Mouse (Mus musculus) MEL (cell line): ENCODE results near the gene Cbx5. TPM values are rescaled to one million over a fixed set of nuclear protein-coding genes. Genes with fewer than 3 reads are reported as not detected.

Experiments used
- DNase-seq: peaks from one replicate; pipeline ENCODE4 v3.0.0; 2011; ENCODE audit warnings: low read depth, low spot score
- H3K27ac ChIP-seq: 2 replicates; pipeline ENCODE4 v1.5.1; 2012; ENCODE audit warnings: low read depth, mild to moderate bottlenecking, control low read depth, low read length, moderate library complexity; ENCODE audit not compliant: control insufficient read depth
- H3K27me3 ChIP-seq, 2 experiments: fragments of 150-350 bp in 1 of 2; sonication (generic) in 1 of 2; 2 replicates each; pipeline ENCODE4 v1.6.1; 2012; ENCODE audit warnings: low read length in 2 of 2, mild to moderate bottlenecking in 2 of 2, improper control_type of control experiment in 1 of 2, moderate library complexity in 1 of 2; ENCODE audit not compliant: insufficient read depth in 2 of 2, control insufficient read depth in 1 of 2
- H3K36me3 ChIP-seq, 2 experiments: 2 replicates each; pipeline ENCODE4 v1.6.1; 2012 to 2014; ENCODE audit warnings: low read length in 2 of 2, improper control_type of control experiment in 1 of 2, inconsistent platforms in 1 of 2, mild to moderate bottlenecking in 1 of 2; ENCODE audit not compliant: insufficient read depth in 2 of 2, control insufficient read depth in 1 of 2
- H3K4me1 ChIP-seq, 2 experiments: fragments of 150-350 bp in 1 of 2; sonication (generic) in 1 of 2; 2 replicates each; pipeline ENCODE4 v1.6.1; 2012; ENCODE audit warnings: low read length in 2 of 2, improper control_type of control experiment in 1 of 2, mild to moderate bottlenecking in 1 of 2; ENCODE audit not compliant: insufficient read depth in 2 of 2, control insufficient read depth in 1 of 2
- H3K4me3 ChIP-seq, 2 experiments: fragments of 150-350 bp in 1 of 2; sonication (generic) in 1 of 2; 2 replicates each; pipeline ENCODE4 v1.5.1; 2012; ENCODE audit warnings: low read depth in 2 of 2, low read length in 2 of 2, mild to moderate bottlenecking in 2 of 2, moderate library complexity in 2 of 2, control low read depth in 1 of 2, improper control_type of control experiment in 1 of 2; ENCODE audit not compliant: control insufficient read depth in 1 of 2, insufficient read depth in 1 of 2
- H3K79me2 ChIP-seq: 2 replicates; pipeline ENCODE4 v1.6.1; 2012; ENCODE audit warnings: mild to moderate bottlenecking, low read length, moderate library complexity; ENCODE audit not compliant: control insufficient read depth, poor library complexity, insufficient read depth
- H3K9ac ChIP-seq: 2 replicates; pipeline ENCODE4 v1.6.1; 2012; ENCODE audit warnings: low read depth, mild to moderate bottlenecking, control low read depth, low read length, moderate library complexity; ENCODE audit not compliant: control insufficient read depth, poor library complexity, severe bottlenecking
- H3K9me3 ChIP-seq: fragments of 150-350 bp; sonication (generic); replicated peaks from 2 replicates; pipeline ENCODE4 v1.6.1; 2012; ENCODE audit warnings: mild to moderate bottlenecking, low read length, improper control_type of control experiment, moderate library complexity; ENCODE audit not compliant: insufficient read depth
- EP300 ChIP-seq, 2 experiments: IDR thresholded peaks; 2 replicates each; pipeline ENCODE4 v1.6.1; 2011; ENCODE audit warnings: improper control_type of control experiment in 2 of 2, low read length in 2 of 2, low read depth in 1 of 2, mild to moderate bottlenecking in 1 of 2
- ETS1 ChIP-seq: IDR thresholded peaks from 2 replicates; pipeline ENCODE4 v1.6.1; 2012; ENCODE audit warnings: low read depth, mild to moderate bottlenecking, inconsistent platforms, low read length, improper control_type of control experiment, moderate library complexity
- GABPA ChIP-seq: IDR thresholded peaks from 2 replicates; pipeline ENCODE4 v1.6.1; 2012; ENCODE audit warnings: low read depth, mild to moderate bottlenecking, inconsistent platforms, low read length, improper control_type of control experiment, moderate library complexity
- GATA1 ChIP-seq: IDR thresholded peaks from 2 replicates; pipeline ENCODE4 v1.6.1; 2011; ENCODE audit warnings: low read depth, low read length, improper control_type of control experiment
- MAX ChIP-seq: IDR thresholded peaks from 2 replicates; pipeline ENCODE4 v1.6.1; 2011; ENCODE audit warnings: low read length, improper control_type of control experiment
- MAZ ChIP-seq: IDR thresholded peaks from 2 replicates; pipeline ENCODE4 v1.6.1; 2012; ENCODE audit warnings: low read depth, mild to moderate bottlenecking, inconsistent platforms, low read length, improper control_type of control experiment
- MYB ChIP-seq: IDR thresholded peaks from 2 replicates; pipeline ENCODE4 v1.6.1; 2011; ENCODE audit warnings: mild to moderate bottlenecking, low read depth, low read length, improper control_type of control experiment
- NELFE ChIP-seq: IDR thresholded peaks from 2 replicates; pipeline ENCODE4 v1.6.1; 2011; ENCODE audit warnings: low read depth, low read length, improper control_type of control experiment
- POLR2A ChIP-seq, 2 experiments: IDR thresholded peaks; 2 replicates each; pipeline ENCODE4 v1.6.1; 2011 to 2012; ENCODE audit warnings: low read length in 2 of 2, mild to moderate bottlenecking in 2 of 2, control low read depth in 1 of 2, improper control_type of control experiment in 1 of 2, low read depth in 1 of 2, moderate library complexity in 1 of 2; ENCODE audit not compliant: control insufficient read depth in 1 of 2, insufficient read depth in 1 of 2, poor library complexity in 1 of 2
- POLR2AphosphoS2 ChIP-seq: IDR thresholded peaks from 2 replicates; pipeline ENCODE4 v1.6.1; 2011; ENCODE audit warnings: low read length, improper control_type of control experiment
- POLR2AphosphoS5 ChIP-seq: IDR thresholded peaks from 2 replicates; pipeline ENCODE4 v1.6.1; 2012; ENCODE audit warnings: low read depth, borderline replicate concordance, mild to moderate bottlenecking, inconsistent platforms, low read length, moderate library complexity, mixed read lengths
- RAD21 ChIP-seq: IDR thresholded peaks from 2 replicates; pipeline ENCODE4 v1.6.1; 2011; ENCODE audit warnings: mild to moderate bottlenecking, low read depth, low read length, improper control_type of control experiment
- SIN3A ChIP-seq: IDR thresholded peaks from 2 replicates; pipeline ENCODE4 v1.6.1; 2012; ENCODE audit warnings: low read length, improper control_type of control experiment, inconsistent platforms
- SMC3 ChIP-seq: IDR thresholded peaks from 2 replicates; pipeline ENCODE4 v1.6.1; 2011; ENCODE audit warnings: low read depth, low read length, improper control_type of control experiment
- TBP ChIP-seq: IDR thresholded peaks from 2 replicates; pipeline ENCODE4 v1.8.0; 2011; ENCODE audit warnings: low read depth, low read length, improper control_type of control experiment
- TCF12 ChIP-seq: IDR thresholded peaks from 2 replicates; pipeline ENCODE4 v1.6.1; 2014; ENCODE audit warnings: low read depth, mild to moderate bottlenecking, inconsistent platforms, low read length, improper control_type of control experiment, moderate library complexity
- USF1 ChIP-seq: IDR thresholded peaks from 2 replicates; pipeline ENCODE4 v1.6.1; 2014; ENCODE audit warnings: low read depth, mild to moderate bottlenecking, inconsistent platforms, low read length, improper control_type of control experiment, moderate library complexity
- USF2 ChIP-seq, 2 experiments: IDR thresholded peaks; 2 replicates each; pipeline ENCODE4 v1.6.1; 2011 to 2012; ENCODE audit warnings: improper control_type of control experiment in 2 of 2, low read length in 2 of 2, borderline replicate concordance in 1 of 2, inconsistent platforms in 1 of 2, low read depth in 1 of 2, mild to moderate bottlenecking in 1 of 2; ENCODE audit not compliant: insufficient read depth in 1 of 2
- ZMIZ1 ChIP-seq: IDR thresholded peaks from 2 replicates; pipeline ENCODE4 v1.6.1; 2012; ENCODE audit warnings: low read depth, mild to moderate bottlenecking, inconsistent platforms, low read length, improper control_type of control experiment, moderate library complexity
- ZNF384 ChIP-seq: IDR thresholded peaks from 2 replicates; pipeline ENCODE4 v1.6.1; 2012; ENCODE audit warnings: low read depth, mild to moderate bottlenecking, inconsistent platforms, low read length, improper control_type of control experiment
- polyA plus RNA-seq, 2 experiments: library from polyadenylated mRNA; stranded (reverse) in 1 of 2; unstranded in 1 of 2; fragments of >175 nt in 1 of 2; fragments of >200 nt in 1 of 2; gene quantifications; 2 replicates each; pipeline versions ENCODE4 v1.2.1 to v1.2.4; 2012; ENCODE audit warnings: low replicate concordance in 2 of 2, low read depth in 1 of 2; ENCODE audit not compliant: insufficient read length in 2 of 2, insufficient read depth in 1 of 2, missing spikeins in 1 of 2
- total RNA-seq: library from RNA; depleted of rRNA; stranded (reverse); fragments of 300-350 nt; gene quantifications from 2 replicates; pipeline ENCODE4 v1.2.3, GENCODE M21; 2012

Cbx5 gene
- total and polyA plus RNA-seq, 3 experiments: 39.8 to 67.1 (median 42.4) TPM

DNA sequence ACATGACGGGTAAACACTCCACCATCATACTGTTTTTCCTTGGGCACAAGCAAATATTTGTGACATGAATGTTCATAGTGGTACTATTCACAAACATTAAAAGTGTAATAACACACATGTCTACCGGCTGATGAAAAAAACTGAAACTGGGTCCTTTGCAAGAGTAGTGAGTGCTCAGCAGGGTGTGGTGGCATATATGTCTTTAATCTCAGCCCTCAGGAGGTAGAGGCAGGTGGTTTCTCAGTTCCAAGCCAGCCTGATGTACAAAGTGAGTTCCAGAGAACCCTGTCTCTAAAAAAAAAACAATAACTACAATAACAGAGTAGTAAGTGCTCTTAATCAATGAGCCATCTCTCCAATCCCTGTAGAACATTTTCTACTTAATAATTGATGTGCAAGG lies 25.2 kb upstream of the Cbx5 start:
- TF ChIP-seq MAX: no peak
- no peak overlapping the region for H3K9ac ChIP-seq
- no peaks in the 10 kb centered on the region for H3K27me3 ChIP-seq
- no peak overlapping the region for H3K4me3 ChIP-seq
- DNase-seq: no peak
- no peak overlapping the region; the same call in 1 of the 2 replicates for H3K27ac ChIP-seq
- no peaks in the 10 kb centered on the region for H3K79me2 ChIP-seq
- peaks cover 7 to 20% of the 10 kb centered on the region in 2 experiments for H3K4me1 ChIP-seq
- H3K36me3 ChIP-seq: peaks cover 0 to 13% of the 10 kb centered on the region in 2 experiments; a peak in 2 of 4 replicates
- no peaks in the 10 kb centered on the region for H3K9me3 ChIP-seq

DNA sequence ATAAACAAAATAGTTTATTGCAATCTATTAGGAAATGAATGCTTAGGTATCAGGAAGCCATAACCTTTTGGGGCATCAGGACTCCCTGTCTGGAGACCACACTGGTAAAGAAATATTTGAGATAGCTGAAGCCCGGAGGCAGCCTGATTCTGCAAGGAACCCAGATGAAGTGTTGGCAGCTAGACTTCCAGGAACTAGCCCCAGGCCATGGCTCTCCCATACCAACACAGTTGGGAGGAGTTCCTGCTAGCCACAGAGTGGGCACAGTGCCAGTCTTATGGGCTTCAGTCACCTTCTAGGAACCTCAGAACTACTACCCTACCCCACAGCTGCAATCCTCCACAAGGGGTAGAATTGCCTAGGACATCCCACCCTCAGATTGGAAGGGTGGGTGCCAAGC lies 20.4 kb upstream of the Cbx5 start:
- Histone ChIP-seq H3K4me3 (peak overlapping the region in 1 of 2 experiments; percentile 38; a peak in 2 of 4 replicates), H3K27ac (peak overlapping the region; percentile 94), H3K27me3 (no peaks in the 10 kb centered on the region), H3K9ac (peak overlapping the region; percentile 56), H3K79me2 (peaks cover 13% of the 10 kb centered on the region), H3K4me1 (peaks cover 9 to 16% of the 10 kb centered on the region in 2 experiments), H3K9me3 (no peaks in the 10 kb centered on the region), H3K36me3 (peaks cover 0 to 28% of the 10 kb centered on the region in 2 experiments; a peak in 2 of 4 replicates)
- DNase-seq: peak; percentile 83
- no peak for TF ChIP-seq MYB
- TF ChIP-seq MAZ: peak; percentile 51; the same call in 1 of the 2 replicates
- 0 out of 2 replicates have a peak, but pooled peaks have one; percentile 38 for TF ChIP-seq ZMIZ1
- TF ChIP-seq ZNF384: no peak
- TF ChIP-seq ETS1: peak; percentile 56
- no peak for TF ChIP-seq GATA1
- TF ChIP-seq GABPA: no peak
- TF ChIP-seq TBP: peak; percentile 54; the same call in 1 of the 2 replicates
- peak in 1 of 2 experiments; percentile 60; a peak in 2 of 4 replicates for TF ChIP-seq POLR2A (IDR thresholded peaks at IDR 0.05; ENCODE audit: control insufficient read depth in 1 of 2, insufficient read depth in 1 of 2, low read depth in 1 of 2, low read length in 2 of 2, poor library complexity in 1 of 2)
- TF ChIP-seq EP300 (IDR thresholded peaks at IDR 0.05; ENCODE audit: low read depth in 1 of 2, low read length in 2 of 2): peak in 1 of 2 experiments; percentile 51; a peak in 1 of 4 replicates
- TF ChIP-seq POLR2AphosphoS5: no peak
- TF ChIP-seq TCF12: peak; percentile 20; the same call in 1 of the 2 replicates
- 0 out of 2 replicates have a peak, but pooled peaks have one; percentile 16 for TF ChIP-seq SIN3A
- no peak for TF ChIP-seq SMC3

DNA sequence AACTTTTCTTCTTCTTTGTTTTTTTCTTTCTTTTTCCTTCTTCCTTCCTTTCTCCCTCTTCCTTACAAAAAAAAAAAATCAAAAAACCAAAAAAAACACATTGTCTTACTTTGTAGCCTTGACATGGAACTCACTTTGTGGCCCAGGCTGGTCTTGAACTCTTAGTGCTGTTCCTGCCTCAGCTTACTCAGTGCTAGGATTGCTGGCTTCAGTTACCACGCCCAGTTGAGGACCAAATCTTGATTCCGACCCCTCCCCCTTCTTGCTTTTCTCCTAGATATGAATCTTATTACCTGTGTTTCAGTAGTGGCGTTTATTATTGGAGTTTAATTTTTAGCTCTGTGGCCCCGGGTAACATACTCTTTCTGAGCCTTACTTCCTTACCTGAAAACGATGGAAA lies 19.5 kb upstream of the Cbx5 start:
- peak overlapping the region; percentile 95 for H3K27ac ChIP-seq

More for the DNA sequence above, 19.5 kb upstream of the Cbx5 start:
- Histone ChIP-seq H3K4me3 (peak overlapping the region in 1 of 2 experiments; percentile 20; a peak in 2 of 4 replicates), H3K79me2 (peaks cover 21% of the 10 kb centered on the region), H3K4me1 (peaks cover 4 to 16% of the 10 kb centered on the region in 2 experiments; a peak in 3 of 4 replicates), H3K9me3 (no peaks in the 10 kb centered on the region), H3K9ac (peak overlapping the region; percentile 64), H3K27me3 (no peaks in the 10 kb centered on the region)
- peak; percentile 72 for DNase-seq
- TF ChIP-seq USF1: no peak
- TF ChIP-seq MAZ: no peak
- peak; percentile 26; the same call in 1 of the 2 replicates for TF ChIP-seq GATA1
- peak; percentile 65; the same call in 1 of the 2 replicates for TF ChIP-seq TBP
- no peak for TF ChIP-seq RAD21
- TF ChIP-seq NELFE: no peak
- TF ChIP-seq POLR2AphosphoS2: no peak
- TF ChIP-seq USF2 (IDR thresholded peaks at IDR 0.05; ENCODE audit: borderline replicate concordance in 1 of 2, insufficient read depth in 1 of 2, low read depth in 1 of 2, low read length in 2 of 2): no peak
- TF ChIP-seq, all 39 proteins: peak for 2
- peaks cover 0 to 26% of the 10 kb centered on the region in 2 experiments; a peak in 2 of 4 replicates for H3K36me3 ChIP-seq
